Mouse (Mus musculus): ENCODE measurements around the gene Gm3854.
"Not testable (repeated sequence)": the region's sequence is repeated elsewhere in the genome, so short reads cannot be mapped to it uniquely, and the experiment has no call there.

Gene Gm3854

GRCm38 (mm10) chr7:6343501-6344071 is at the start of gene Gm3854:
Gene Gm3854, plus strand, starts transcription at chr7:6343759.
- peak; percentile 60 to 76 for DNase-seq (ENCODE audit: low spot score in 2 of 2)

- DNase-seq (ENCODE audit: low spot score in 2 of 2): not testable (repeated sequence)
Measured at GRCm38 (mm10) chr7:6300796-6301195, 42.8 kb upstream of the Gm3854 start.

- DNase-seq (ENCODE audit: low spot score in 2 of 2): peak; percentile 17 to 54
Measured at GRCm38 (mm10) chr7:6330458-6331232, 12.9 kb upstream of the Gm3854 start.

GRCm38 (mm10) chr7:6331233-6331956 is 12.2 kb upstream of the Gm3854 start, which contains the start of gene Zfp583:
Gene Zfp583, minus strand, starts transcription at chr7:6331285.
- DNase-seq (ENCODE audit: low spot score in 2 of 2): peak; percentile 83 to 87

DNA sequence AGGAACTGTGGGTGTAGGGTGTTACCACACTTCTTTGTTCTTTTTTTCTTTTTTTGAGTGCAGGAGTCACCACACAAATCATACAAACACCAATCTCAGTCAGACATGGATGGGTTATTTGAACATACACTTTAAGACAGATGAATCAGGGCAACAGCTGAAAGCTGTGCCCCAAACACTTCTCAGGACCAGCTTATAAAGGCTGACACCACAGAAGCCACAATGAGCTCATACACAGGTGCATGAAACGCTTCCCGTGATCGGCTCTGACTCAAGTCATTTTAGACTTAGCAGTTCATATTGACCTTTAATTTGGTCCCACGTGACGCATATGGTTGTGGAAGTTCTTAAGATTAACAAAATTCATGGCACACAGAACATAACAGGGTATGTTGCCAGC is 3.7 kb upstream of the Gm3854 start:
- no peak for DNase-seq (ENCODE audit: low spot score in 2 of 2)

DNA sequence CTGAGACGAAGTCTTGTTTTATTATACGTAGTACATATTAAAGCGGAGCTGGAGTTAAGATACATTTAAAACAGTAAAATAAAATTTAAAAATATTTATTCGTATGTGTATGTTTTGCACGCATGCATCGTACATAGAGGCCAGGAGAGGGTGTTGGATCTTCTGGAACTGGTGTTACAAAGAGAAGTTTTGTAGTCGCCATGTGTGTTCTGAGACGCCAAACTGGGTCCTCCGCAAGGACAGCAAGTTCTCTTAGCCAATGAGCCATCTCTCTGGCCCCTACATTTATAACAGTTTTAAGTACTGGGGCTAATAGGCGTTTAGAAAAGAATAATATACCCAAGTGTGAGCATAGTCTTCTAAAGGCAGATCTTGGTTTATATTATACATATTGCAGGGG is 565 bp downstream of the Gm3854 start:
- DNase-seq (ENCODE audit: low spot score in 2 of 2): no peak

DNA sequence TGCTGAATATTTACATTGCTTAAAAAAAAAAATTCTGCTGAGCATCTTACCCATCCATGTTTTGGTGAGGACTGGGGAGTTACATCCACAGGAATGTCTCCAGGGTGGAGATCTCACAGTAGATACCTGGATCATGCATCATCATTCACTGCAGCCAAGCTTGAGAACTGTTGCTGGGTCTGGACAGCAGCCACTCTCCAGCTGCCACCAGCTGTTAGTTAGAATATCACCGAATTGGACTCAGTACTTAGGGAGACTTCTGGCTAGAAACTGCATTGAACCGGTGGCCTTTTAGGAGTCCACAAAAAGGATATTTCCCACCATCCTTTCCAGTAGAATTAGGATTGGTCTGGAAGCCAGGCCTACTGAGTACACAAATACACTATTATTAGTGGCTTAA is 14.6 kb downstream of the Gm3854 start:
- no peak for DNase-seq (ENCODE audit: low spot score in 2 of 2)

GRCm38 (mm10) chr7:6358937-6359590 is 15.5 kb downstream of the Gm3854 start:
- no peak for DNase-seq (ENCODE audit: low spot score in 2 of 2)

DNA sequence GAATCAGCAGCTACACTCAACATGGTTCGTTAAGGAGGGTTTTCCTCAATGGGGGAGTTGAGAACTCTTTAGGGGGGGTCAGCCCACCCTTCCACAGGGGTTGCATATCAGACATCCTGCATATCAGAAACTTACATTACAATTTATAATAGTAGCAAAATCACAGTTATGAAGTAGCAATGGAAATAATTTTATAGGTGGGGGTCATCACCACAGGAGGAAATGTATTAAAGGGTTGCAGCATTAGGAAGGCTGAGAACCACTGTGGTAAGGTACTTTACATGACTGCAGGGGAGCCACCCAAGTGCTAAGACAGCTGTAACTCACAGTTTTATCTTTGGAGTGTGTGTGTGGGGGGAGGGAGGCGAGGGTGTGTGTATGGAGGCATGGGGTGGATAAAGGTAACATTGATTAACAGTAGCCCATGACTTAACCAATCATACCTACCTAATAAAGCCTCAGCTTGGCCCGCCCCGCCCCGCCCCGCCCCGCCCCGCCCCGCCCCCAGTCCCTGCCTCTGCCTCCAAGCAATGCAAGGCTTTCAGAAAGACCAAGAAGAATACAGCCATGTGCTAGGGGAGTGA is 17.0 kb downstream of the Gm3854 start:
- DNase-seq (ENCODE audit: low spot score in 2 of 2): no peak

DNA sequence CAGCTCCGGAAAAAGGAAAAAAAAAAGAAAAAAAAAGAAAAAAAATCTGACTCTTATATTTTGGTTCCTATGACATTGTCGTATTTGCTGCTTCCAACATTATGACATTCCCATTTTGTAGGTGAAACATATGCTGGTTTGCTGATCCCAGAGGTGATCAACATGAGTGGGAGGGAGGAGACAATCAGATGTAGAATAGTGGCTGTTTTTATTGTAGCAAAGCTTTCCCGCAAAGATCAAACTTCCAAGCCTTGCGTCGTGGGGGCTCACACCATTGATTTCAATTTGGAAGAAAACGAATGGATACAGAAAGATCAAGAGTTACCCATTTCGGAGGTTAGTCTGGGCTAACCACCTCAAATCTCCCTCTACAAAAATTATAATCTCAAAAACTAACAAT is 18.2 kb downstream of the Gm3854 start:
- no peak for DNase-seq (ENCODE audit: low spot score in 2 of 2)

DNA sequence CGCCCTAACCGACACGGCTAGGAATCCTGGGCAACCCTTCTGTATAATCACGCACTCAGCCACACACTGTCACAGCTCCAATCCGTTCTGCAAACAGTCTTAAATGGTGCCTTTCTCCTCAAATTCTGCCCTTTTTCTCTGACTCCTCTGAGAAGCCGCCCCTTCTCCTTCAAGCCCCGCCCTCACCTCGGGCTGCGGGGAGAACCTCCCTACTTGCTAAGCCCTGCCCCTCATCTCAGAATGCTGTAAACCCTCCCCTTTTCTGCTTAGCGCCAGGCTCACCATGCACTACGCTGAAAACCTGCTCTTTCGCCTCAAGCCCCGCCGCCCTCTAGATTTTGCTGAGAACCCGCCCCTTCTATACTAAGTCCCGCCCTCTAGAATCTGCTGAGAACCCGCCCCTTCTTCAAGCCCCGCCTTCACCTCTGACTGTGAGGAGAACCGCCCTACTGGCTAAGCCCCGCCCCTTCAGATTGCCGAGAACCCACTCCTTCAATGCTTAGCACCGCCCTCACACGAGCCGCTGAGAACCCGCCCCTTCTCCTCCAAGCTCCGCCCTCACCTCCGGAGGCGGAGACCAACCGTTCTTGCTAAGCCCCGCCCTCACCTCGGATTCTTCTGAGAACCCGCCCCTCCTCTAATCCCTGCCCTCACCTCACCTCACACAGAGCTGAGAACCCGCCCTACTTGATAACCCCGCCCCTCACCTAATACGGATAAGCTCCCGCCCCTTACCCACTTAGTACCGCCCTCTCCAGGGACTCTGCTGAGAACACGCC is 18.9 kb downstream of the Gm3854 start:
- peak; percentile 98 to 99 for DNase-seq (ENCODE audit: low spot score in 2 of 2)

DNA sequence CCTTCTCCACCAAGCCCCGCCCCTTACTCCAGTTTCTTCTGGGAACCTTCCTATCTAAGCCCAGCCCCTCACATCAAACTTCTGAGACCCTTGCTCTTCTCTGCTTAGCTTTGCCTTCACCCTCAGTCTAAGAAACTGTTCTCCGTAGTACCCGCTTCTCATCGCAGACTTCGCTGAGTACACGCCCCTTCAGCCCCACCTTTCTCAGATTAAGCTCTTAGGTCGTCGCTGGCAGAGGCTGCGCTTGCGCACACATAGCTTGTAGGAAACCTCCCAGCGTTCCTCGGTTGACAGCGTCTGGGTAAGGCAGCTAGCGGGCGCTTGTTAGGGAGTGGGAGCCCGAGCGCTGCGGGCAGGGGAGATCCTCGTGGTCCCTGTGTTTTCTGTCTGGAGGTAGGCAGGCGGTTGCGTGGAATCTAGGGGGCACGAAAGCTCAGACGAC is 19.5 kb downstream of the Gm3854 start, which contains the start of gene Zfp78:
Gene Zfp78, plus strand, starts transcription at position 234 of the 442 bp plus-strand sequence.
- DNase-seq (ENCODE audit: low spot score in 2 of 2): peak in 1 of 2 experiments; percentile 84

- no peak for DNase-seq (ENCODE audit: low spot score in 2 of 2)
Measured at GRCm38 (mm10) chr7:6364761-6365160, 21.2 kb downstream of the Gm3854 start.

DNA sequence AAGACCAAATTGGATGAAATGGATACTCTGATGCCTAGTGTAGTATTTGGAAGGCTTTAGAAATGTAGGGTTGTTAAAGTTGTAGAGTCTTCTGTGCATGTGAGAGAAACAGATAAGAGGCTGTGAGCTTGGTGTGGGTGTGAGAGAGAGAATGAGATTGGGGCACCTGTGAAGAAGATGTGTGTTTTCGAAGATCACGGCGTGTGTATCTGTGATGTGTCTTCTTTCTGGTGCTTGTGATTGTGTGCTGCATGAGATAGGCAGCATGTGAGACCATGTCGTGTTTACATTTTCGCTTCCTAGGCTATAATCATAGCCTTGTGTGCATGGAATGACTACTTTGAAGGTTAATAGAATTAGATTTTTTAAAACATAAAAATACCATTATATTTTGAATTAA is 23.6 kb downstream of the Gm3854 start:
- DNase-seq (ENCODE audit: low spot score in 2 of 2): no peak

- DNase-seq (ENCODE audit: low spot score in 2 of 2): not testable (repeated sequence)
Measured at GRCm38 (mm10) chr7:6368146-6368545, 24.6 kb downstream of the Gm3854 start.

DNA sequence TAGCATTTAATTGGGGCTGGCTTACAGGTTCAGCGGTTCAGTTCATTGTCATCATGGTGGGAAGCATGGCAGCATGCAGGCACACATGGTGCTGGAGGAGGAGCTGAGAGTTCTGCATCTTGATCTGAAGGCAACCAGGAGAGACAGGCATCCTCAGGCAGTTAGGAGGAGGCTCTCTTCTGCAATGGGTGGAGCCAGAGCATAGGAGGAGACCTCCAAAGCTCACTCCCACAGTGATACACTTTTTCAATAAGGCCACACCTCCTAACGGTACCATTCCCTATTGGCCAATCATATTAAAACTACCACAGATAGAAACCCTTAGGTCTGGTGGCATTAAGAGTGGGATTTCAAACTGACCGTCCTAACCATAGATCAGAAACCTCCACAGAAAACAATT is 25.9 kb downstream of the Gm3854 start:
- no peak for DNase-seq (ENCODE audit: low spot score in 2 of 2)

- DNase-seq (ENCODE audit: low spot score in 2 of 2): no peak
Measured at GRCm38 (mm10) chr7:6372993-6373392, 29.4 kb downstream of the Gm3854 start.

DNA sequence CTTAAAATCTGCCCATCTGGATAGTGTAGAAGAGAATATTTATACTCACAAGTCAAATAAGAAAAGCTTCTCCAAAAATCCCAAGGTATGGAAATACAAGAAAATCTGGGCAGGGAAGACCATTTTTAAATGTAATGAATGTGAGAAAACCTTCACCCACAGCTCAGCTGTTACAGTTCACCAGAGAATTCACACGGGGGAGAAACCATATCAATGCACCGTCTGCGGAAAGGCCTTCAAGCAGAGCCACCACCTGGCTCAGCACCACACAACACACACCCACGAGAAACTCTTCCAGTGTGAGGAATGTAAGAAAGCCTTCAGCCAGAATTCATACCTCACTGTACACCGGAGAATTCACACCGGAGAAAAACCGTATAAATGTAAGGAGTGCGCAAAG is 34.9 kb downstream of the Gm3854 start:
- no peak for DNase-seq (ENCODE audit: low spot score in 2 of 2)

DNA sequence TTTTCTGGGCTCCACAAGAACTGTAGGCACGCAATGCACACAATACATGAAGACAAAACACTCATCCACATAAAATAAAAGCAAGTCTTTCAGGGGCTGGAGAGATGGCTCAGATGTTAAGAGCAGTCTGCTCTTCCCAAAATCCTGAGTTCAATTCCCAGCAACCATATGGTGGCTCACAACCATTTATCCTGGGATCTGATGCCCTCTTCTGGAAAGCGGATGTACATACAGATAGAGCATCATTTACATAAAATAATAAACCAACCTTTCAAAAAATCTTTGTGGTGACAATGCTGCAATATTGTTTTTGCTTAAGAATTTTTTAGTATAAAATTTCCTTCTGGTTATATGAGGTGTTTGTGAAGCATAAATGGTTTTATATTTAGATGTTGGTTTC is 37.9 kb downstream of the Gm3854 start:
- DNase-seq (ENCODE audit: low spot score in 2 of 2): no peak

DNA sequence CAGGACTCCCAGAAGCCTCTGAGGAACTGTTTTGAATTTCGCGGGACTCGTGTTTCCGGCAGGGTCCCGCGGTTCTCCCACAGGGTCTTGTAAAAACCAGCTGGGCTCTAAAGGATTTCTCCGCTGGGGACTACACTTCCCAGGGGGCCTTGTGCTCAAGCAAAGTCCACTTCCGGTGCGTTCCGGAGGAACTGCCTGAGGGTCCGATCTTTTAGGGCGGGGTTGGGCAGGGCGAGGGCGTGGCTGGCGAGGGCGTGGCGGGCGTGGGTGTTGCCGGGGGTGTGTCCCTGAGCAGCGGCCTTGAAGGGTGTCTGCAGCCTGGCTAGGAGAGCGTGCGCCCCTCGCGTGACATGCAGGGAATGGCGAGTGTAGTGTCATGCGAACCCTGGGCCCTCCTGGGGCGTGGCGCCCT is 39.5 kb downstream of the Gm3854 start, which contains the start of gene Zfp28:
Gene Zfp28, plus strand, starts transcription at position 252 of the 412 bp plus-strand sequence.
- DNase-seq (ENCODE audit: low spot score in 2 of 2): peak; percentile 91

DNA sequence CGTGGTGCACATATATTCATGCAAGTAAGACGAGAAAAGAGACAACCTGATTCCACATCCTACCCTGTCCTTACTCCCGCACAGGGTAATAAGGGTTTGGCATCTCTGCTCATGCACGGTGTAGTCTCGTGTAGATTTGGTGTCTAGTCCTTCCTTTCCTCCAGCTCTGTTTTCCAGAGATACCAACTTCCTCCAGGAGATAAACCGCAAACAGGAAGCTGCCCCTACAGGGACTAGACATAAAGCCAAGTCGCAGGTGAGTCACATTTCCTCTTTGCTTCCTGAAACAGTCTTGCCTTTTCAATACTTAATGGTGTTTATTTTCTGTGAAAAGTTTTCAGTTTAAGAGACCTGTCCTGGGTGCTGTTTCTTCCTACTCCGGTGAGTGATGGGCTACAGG is 40.5 kb downstream of the Gm3854 start:
- no peak for DNase-seq (ENCODE audit: low spot score in 2 of 2)
